Mouse (Mus musculus) small intestine, adult 2 months (tissue): ENCODE measurements around the gene Sde2. TPM values are rescaled to one million over a fixed set of nuclear protein-coding genes. Genes with fewer than 3 reads are reported as not detected.

Experiments used
- H3K27ac ChIP-seq: fragments of 200-500 bp; 2 replicates; pipeline ENCODE4 v1.5.1; 2012; ENCODE audit warnings: low read depth, low read length, control low read depth, inconsistent platforms; ENCODE audit not compliant: insufficient read depth
- H3K27me3 ChIP-seq: fragments of 200-500 bp; 2 replicates; pipeline ENCODE4 v1.6.1; 2012; ENCODE audit warnings: mild to moderate bottlenecking, moderate library complexity, low read length, inconsistent platforms; ENCODE audit not compliant: control insufficient read depth, insufficient read depth
- H3K36me3 ChIP-seq: fragments of 200-500 bp; 2 replicates; pipeline ENCODE4 v1.6.1; 2012; ENCODE audit warnings: mild to moderate bottlenecking, low read length, control low read depth, inconsistent platforms; ENCODE audit not compliant: control insufficient read depth, insufficient read depth
- H3K4me1 ChIP-seq: fragments of 200-500 bp; 2 replicates; pipeline ENCODE4 v1.6.1; 2012; ENCODE audit warnings: low read length, inconsistent platforms, mixed read lengths; ENCODE audit not compliant: control insufficient read depth, insufficient read depth, insufficient read length
- H3K4me3 ChIP-seq: fragments of 200-500 bp; 2 replicates; pipeline ENCODE4 v1.5.1; 2012; ENCODE audit warnings: low read depth, mild to moderate bottlenecking, control low read depth, inconsistent platforms, low read length, moderate library complexity
- CTCF ChIP-seq: fragments of 200-500 bp; IDR thresholded peaks from 2 replicates; pipeline ENCODE4 v1.5.1; 2012; ENCODE audit warnings: low read depth, mild to moderate bottlenecking, control low read depth, inconsistent platforms, low read length, moderate library complexity, mixed read lengths; ENCODE audit not compliant: insufficient replicate concordance, insufficient read length; ENCODE audit errors: extremely low read depth
- POLR2A ChIP-seq: fragments of 200-500 bp; IDR thresholded peaks from 2 replicates; pipeline ENCODE4 v1.6.1; 2012; ENCODE audit warnings: low read depth, mild to moderate bottlenecking, control low read depth, inconsistent platforms, low read length, moderate library complexity
- WGBS: fragments of 180-500 bp; shearing (Covaris S2); methylation state at CpG from one replicate; pipeline ENCODE4 v1.1.7; 2018; 5-methylcytosine and 5-hydroxymethylcytosine counted together
- polyA plus RNA-seq: library from polyadenylated mRNA; depleted of rRNA; stranded (reverse); fragments of >200 nt; gene quantifications from 2 replicates; pipeline ENCODE4 v1.2.3, GENCODE M21; 2012

The Sde2 gene
- polyA plus RNA-seq, 1 experiment: 5.9 TPM

GRCm38 (mm10) chr1:180848511-180849241 is 2.3 kb upstream of the Sde2 start:
- Histone ChIP-seq H3K27ac (peak overlapping the region; percentile 73), H3K27me3 (no peaks in the 10 kb centered on the region), H3K4me3 (peak overlapping the region; percentile 51), H3K4me1 (peaks cover 14% of the 10 kb centered on the region; the same call in 1 of the 2 replicates), H3K36me3 (no peaks in the 10 kb centered on the region)
- TF ChIP-seq CTCF (no peak), POLR2A (no peak)
- WGBS: 21% methylated on average over 11 of the region's 11 CpGs

DNA sequence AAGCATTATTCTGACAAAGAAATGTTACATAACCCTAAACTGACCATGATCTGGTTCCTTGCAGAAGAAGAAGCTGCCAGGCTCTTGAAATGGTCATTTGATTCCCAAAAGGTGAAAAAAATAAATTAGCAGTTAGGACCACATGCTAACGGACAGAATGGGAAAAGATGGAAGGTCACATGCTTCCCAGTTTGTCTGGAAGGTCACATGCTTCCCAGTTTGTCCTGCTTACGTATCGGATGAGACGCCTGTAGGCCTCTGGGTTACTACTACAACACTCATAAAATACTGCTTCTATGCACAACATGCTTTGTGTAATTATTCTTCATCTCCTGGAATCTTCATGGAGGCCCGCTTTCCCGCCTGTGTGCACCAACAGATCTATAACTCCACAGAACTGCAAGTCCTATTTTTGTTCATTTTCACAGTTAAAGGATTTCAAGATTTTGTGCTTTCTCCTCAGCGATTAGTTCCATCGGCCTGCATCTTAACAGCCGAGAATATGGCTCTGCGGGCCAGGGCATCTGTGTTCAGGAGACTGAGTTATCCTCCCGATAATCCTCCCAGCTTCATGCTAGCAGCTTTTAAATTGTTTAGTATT is 1.1 kb upstream of the Sde2 start:
- TF ChIP-seq POLR2A (no peak), CTCF (no peak)
- Histone ChIP-seq H3K4me1 (peaks cover 14% of the 10 kb centered on the region; the same call in 1 of the 2 replicates), H3K36me3 (0 out of 2 replicates have a peak, but pooled peaks cover 1% of the 10 kb centered on the region), H3K4me3 (peak overlapping the region; percentile 63; the same call in 1 of the 2 replicates), H3K27ac (peak overlapping the region; percentile 85), H3K27me3 (no peaks in the 10 kb centered on the region)
- WGBS: 70% methylated on average over 11 of the region's 11 CpGs

- Histone ChIP-seq H3K4me3 (no peak overlapping the region), H3K4me1 (no peaks in the 10 kb centered on the region), H3K36me3 (peaks cover 48% of the 10 kb centered on the region), H3K27me3 (no peaks in the 10 kb centered on the region), H3K27ac (no peak overlapping the region)
- no peak for TF ChIP-seq CTCF
- no peak for TF ChIP-seq POLR2A
Measured at GRCm38 (mm10) chr1:180858763-180859162, 7.8 kb downstream of the Sde2 start.

- H3K36me3 ChIP-seq: peaks cover 50% of the 10 kb centered on the region
- TF ChIP-seq POLR2A (no peak), CTCF (no peak)
Measured at GRCm38 (mm10) chr1:180860030-180860429, 9.1 kb downstream of the Sde2 start.

GRCm38 (mm10) chr1:180863606-180864005 is 12.7 kb downstream of the Sde2 start:
- Histone ChIP-seq H3K36me3 (peaks cover 49% of the 10 kb centered on the region), H3K27me3 (no peaks in the 10 kb centered on the region), H3K4me1 (no peaks in the 10 kb centered on the region), H3K4me3 (no peak overlapping the region), H3K27ac (no peak overlapping the region)
- no peak for TF ChIP-seq POLR2A
- TF ChIP-seq CTCF: no peak
- 5% methylated on average over 1 of the region's 1 CpGs for WGBS

More at GRCm38 (mm10) chr1:180860030-180860429, 9.1 kb downstream of the Sde2 start:
- Histone ChIP-seq H3K27me3 (no peaks in the 10 kb centered on the region), H3K4me1 (no peaks in the 10 kb centered on the region), H3K4me3 (no peak overlapping the region), H3K27ac (no peak overlapping the region)
- WGBS: 81% methylated on average over 6 of the region's 6 CpGs

DNA sequence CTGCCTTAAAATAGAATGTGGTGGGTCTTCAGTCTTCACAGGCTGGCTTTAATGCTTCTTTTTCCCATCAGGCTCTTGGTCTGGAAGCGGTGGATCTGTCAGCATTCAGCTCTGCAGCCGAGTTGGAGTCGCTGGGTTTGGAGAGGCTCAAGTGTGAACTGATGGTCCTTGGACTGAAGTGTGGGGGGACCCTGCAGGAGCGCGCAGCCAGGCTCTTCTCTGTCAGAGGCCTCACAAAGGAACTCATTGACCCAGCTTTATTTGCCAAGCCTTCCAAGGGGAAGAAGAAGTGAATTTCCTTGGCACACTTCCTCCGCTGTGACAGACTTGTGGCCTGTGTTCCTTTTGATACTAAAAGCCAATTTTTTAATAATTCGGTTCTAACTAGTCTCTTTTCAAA is 15.1 kb downstream of the Sde2 start:
- H3K27me3 ChIP-seq: no peaks in the 10 kb centered on the region
- H3K4me3 ChIP-seq: no peak overlapping the region
- no peaks in the 10 kb centered on the region for H3K4me1 ChIP-seq
- TF ChIP-seq CTCF (no peak), POLR2A (no peak)
- H3K36me3 ChIP-seq: peaks cover 38% of the 10 kb centered on the region
- WGBS: 89% methylated on average over 7 of the region's 7 CpGs
- no peak overlapping the region for H3K27ac ChIP-seq

DNA sequence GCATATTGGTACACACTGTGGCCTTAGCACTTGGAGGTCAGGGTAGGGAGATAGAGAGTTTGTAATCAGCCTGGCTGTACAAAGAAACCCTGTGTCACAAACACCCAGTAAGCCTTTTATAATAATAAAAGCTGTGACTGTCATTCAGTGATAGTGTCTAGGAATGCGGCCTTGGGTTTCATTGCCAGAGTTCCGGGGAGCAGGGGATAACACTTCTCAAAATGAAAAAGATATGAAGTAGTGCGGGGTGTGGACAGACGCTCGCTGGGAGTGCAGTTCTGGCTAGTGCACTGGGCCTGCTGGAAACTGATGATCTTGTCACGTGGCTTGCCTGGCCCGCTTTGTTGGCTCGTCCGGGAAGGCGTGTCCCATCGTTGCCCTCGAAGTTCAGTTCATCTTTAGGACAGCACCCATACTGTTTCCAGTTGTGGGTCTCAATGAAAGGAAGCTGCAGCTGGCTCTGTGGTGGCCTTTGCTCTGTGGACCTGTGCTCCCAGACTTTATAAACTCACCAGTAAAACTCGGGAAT is 19.3 kb downstream of the Sde2 start:
- H3K27me3 ChIP-seq: no peaks in the 10 kb centered on the region
- WGBS: 34% methylated on average over 13 of the region's 13 CpGs
- no peak overlapping the region for H3K4me3 ChIP-seq
- H3K27ac ChIP-seq: no peak overlapping the region
- H3K4me1 ChIP-seq: no peaks in the 10 kb centered on the region
- TF ChIP-seq POLR2A (no peak), CTCF (no peak)
- H3K36me3 ChIP-seq: peaks cover 15% of the 10 kb centered on the region
